Mouse (Mus musculus) gastrocnemius, adult 2 months (tissue): ENCODE measurements around the gene Cfap65. TPM values are rescaled to one million over a fixed set of nuclear protein-coding genes. Genes with fewer than 3 reads are reported as not detected.

ENCODE experiments used
- DNase-seq: peaks from one replicate; pipeline ENCODE4 v3.0.0; 2022
- H3K27ac ChIP-seq: fragments of 200-600 bp; 2 replicates; pipeline ENCODE4 v1.8.1; 2022; ENCODE audit warnings: mild to moderate bottlenecking
- H3K4me3 ChIP-seq: fragments of 200-600 bp; 2 replicates; pipeline ENCODE4 v1.8.1; 2022; ENCODE audit warnings: mild to moderate bottlenecking, moderate library complexity
- CTCF ChIP-seq: fragments of 200-600 bp; IDR thresholded peaks from 2 replicates; pipeline ENCODE4 v1.8.1; 2022; ENCODE audit warnings: antibody characterized with exemption, mild to moderate bottlenecking, moderate library complexity
- intact Hi-C: fragments of 180-260 bp; cut with DNase I; formaldehyde crosslinking; loops from one replicate; pipeline ENCODE4 v1.15.1; 2025
- microRNA-seq: library from miRNA; unstranded; fragments of <30 nt; microRNA quantifications from one replicate; pipeline ENCODE4 v1.2.0, GENCODE M21; 2021
- total RNA-seq, 2 experiments: library from RNA; stranded (reverse); gene quantifications; 2 replicates each; pipeline ENCODE4 v1.2.3; 2021

Cfap65 gene
- total RNA-seq, 2 experiments from 2014 or later: not detected

DNA sequence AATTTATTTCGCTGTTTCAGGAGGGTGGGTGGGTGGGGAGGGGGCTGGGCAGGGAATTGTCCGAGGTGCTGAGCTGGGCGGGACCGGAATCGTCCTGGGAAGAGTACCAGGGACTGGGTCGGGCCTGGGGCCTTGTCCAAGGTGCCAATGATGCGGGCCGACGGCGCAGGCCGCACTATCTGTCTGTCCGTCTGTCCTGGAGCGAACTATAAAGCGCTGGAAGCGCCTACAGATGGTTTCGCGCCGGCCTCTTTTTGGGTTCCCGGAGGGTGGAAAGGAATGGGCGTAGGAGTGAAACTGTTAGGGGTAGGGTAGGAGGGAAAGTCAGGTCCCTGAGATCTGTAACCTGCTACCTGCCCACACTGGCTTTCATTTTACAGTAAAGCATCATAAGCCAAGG, 78.2 kb downstream of the Cfap65 start:
- no peak overlapping the region for H3K27ac ChIP-seq
- TF ChIP-seq CTCF: no peak
- no peak for DNase-seq
- intact Hi-C loops: no loop called here
- no peak overlapping the region for H3K4me3 ChIP-seq

GRCm38 (mm10) chr1:74856791-74857190, 78.6 kb downstream of the Cfap65 start:
- H3K27ac ChIP-seq: no peak overlapping the region
- DNase-seq: no peak
- no peak overlapping the region for H3K4me3 ChIP-seq
- intact Hi-C loops: no loop called here
- no peak for TF ChIP-seq CTCF

GRCm38 (mm10) chr1:74856439-74856720, 79.0 kb downstream of the Cfap65 start:
- TF ChIP-seq CTCF: no peak
- no peak overlapping the region for H3K27ac ChIP-seq
- intact Hi-C loops: no loop called here
- no peak for DNase-seq
- H3K4me3 ChIP-seq: no peak overlapping the region

- no peak overlapping the region for H3K27ac ChIP-seq
- H3K4me3 ChIP-seq: peak overlapping the region; percentile 71
- intact Hi-C loops: no loop called here
- no peak for TF ChIP-seq CTCF
- DNase-seq: no peak
Measured at GRCm38 (mm10) chr1:74855651-74856438, 79.6 kb downstream of the Cfap65 start.

DNA sequence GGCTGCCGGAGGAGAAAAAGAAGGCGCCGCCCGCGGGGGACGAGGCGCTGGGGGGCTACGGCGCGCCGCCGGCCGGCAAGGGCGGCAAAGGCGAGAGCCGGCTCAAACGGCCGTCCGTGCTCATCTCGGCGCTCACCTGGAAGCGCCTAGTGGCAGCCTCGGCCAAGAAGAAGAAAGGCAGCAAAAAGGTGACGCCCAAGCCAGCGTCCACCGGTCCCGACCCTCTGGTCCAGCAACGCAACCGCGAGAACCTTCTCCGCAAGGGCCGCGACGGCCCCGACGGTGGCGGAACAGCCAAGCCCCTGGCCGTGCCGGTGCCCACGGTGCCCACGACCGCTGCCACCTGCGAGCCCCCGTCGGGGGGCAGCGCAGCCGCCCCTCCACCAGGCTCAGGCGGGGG, 80.2 kb downstream of the Cfap65 start:
- no peak overlapping the region for H3K27ac ChIP-seq
- H3K4me3 ChIP-seq: peak overlapping the region; percentile 71
- no peak for DNase-seq
- TF ChIP-seq CTCF: no peak
- intact Hi-C loops: no loop called here

GRCm38 (mm10) chr1:74854306-74855056, 80.9 kb downstream of the Cfap65 start, which contains the start of gene Cdk5r2:
Gene Cdk5r2 (plus strand): TSS chr1:74854934.
- peak; percentile 88 for DNase-seq
- intact Hi-C loops: no loop called here
- Histone ChIP-seq H3K27ac (no peak within 1 kb of the TSS), H3K4me3 (peak within 1 kb of the TSS; percentile 71)
- TF ChIP-seq CTCF: no peak

Small RNA genes within 50 kb of the gene (microRNA-seq; reads per million reads assigned to microRNA genes)
- gene Mir375: 5.1 reads per million

Other genes starting within 250 kb of the Cfap65 start
- 10 to 100 TPM; 37.7 to 75.4 TPM for gene Cyp27a1, start 222.0 kb downstream of the Cfap65 start, total RNA-seq
- 100 to 1,000 TPM in 1 of 2 experiments, 10 to 100 TPM in 1; 61.6 to 111 TPM for gene Prkag3, start 186.4 kb downstream of the Cfap65 start, total RNA-seq
- under 1 TPM; 0.39 to 0.77 TPM for gene Wnt6, start 163.7 kb downstream of the Cfap65 start, total RNA-seq
- under 1 TPM in 1 of 2 experiments, not detected in 1; 0.39 TPM for gene Wnt10a, start 144.1 kb downstream of the Cfap65 start, total RNA-seq
- not detected for gene Cdk5r2, start 80.7 kb downstream of the Cfap65 start, total RNA-seq
- gene Fev, start 50.2 kb downstream of the Cfap65 start, total RNA-seq: not detected
- not detected for gene Cryba2, start 42.5 kb downstream of the Cfap65 start, total RNA-seq
- under 1 TPM; 0.11 to 0.18 TPM for gene Ihh, start 16.1 kb upstream of the Cfap65 start, total RNA-seq
- gene Nhej1, start 189.6 kb upstream of the Cfap65 start, total RNA-seq: 1 to 10 TPM; 4.5 to 6.6 TPM
- not detected for gene Slc23a3, start 198.3 kb upstream of the Cfap65 start, total RNA-seq
- 10 to 100 TPM; 14.0 to 14.4 TPM for gene Cnppd1, start 207.1 kb upstream of the Cfap65 start, total RNA-seq
- gene Retreg2, start 207.2 kb upstream of the Cfap65 start, total RNA-seq: 10 to 100 TPM in 1 of 2 experiments, 1 to 10 TPM in 1; 7.7 to 11.5 TPM
- 10 to 100 TPM; 14.6 to 17.7 TPM for gene Zfand2b, start 233.0 kb upstream of the Cfap65 start, total RNA-seq
- gene Abcb6, start 244.8 kb upstream of the Cfap65 start, total RNA-seq: 10 to 100 TPM; 18.9 to 20.4 TPM